Mouse (Mus musculus) bone marrow, adult 2 months (tissue): ENCODE results near the gene Siglec1. TPM values are rescaled to one million over a fixed set of nuclear protein-coding genes. Genes with fewer than 3 reads are reported as not detected.
"Not testable (repeated sequence)": the region's sequence is repeated elsewhere in the genome, so short reads cannot be mapped to it uniquely, and the experiment has no call there.

ENCODE experiments used
- H3K27ac ChIP-seq: fragments of 200-500 bp; 2 replicates; pipeline ENCODE4 v1.5.1; 2012; ENCODE audit warnings: low read depth, mild to moderate bottlenecking, control low read depth, inconsistent platforms, low read length; ENCODE audit not compliant: control insufficient read depth, poor library complexity, insufficient read depth
- H3K4me1 ChIP-seq: fragments of 200-500 bp; 2 replicates; pipeline ENCODE4 v1.6.1; 2011; ENCODE audit warnings: low read length; ENCODE audit not compliant: control insufficient read depth, insufficient read depth
- H3K4me3 ChIP-seq: fragments of 200-500 bp; replicated peaks from 2 replicates; pipeline ENCODE3; 2011; ENCODE audit warnings: mild to moderate bottlenecking, low read depth, low read length, control low read depth; ENCODE audit not compliant: control insufficient read depth
- CTCF ChIP-seq: fragments of 200-500 bp; IDR thresholded peaks from 2 replicates; pipeline ENCODE4 v1.5.1; 2011; ENCODE audit warnings: low read length, control low read depth; ENCODE audit not compliant: control insufficient read depth, insufficient read depth
- POLR2A ChIP-seq: fragments of 200-500 bp; IDR thresholded peaks from 2 replicates; pipeline ENCODE4 v1.6.1; 2011; ENCODE audit warnings: low read depth, mild to moderate bottlenecking, control low read depth, low read length, borderline replicate concordance; ENCODE audit not compliant: control insufficient read depth
- WGBS: fragments of 180-500 bp; shearing (Covaris S2); methylation state at CpG from one replicate; pipeline ENCODE4 v1.1.7; 2018; 5-methylcytosine and 5-hydroxymethylcytosine counted together
- polyA plus RNA-seq: library from polyadenylated mRNA; stranded (reverse); fragments of >200 nt; gene quantifications from 2 replicates; pipeline ENCODE4 v1.2.4, GENCODE M21; 2011; ENCODE audit warnings: low replicate concordance; ENCODE audit not compliant: missing spikeins, insufficient read depth, insufficient read length

Gene Siglec1
- polyA plus RNA-seq, 1 experiment: 6.2 TPM

- H3K4me3 ChIP-seq: no peak overlapping the region
- no peaks in the 10 kb centered on the region for H3K4me1 ChIP-seq
- WGBS: 62% methylated on average over 5 of the region's 5 CpGs
- TF ChIP-seq POLR2A: no peak
- no peak overlapping the region for H3K27ac ChIP-seq
These were observed 19.4 kb upstream of the Siglec1 start for GRCm38 (mm10) chr2:131105989-131106388.

DNA sequence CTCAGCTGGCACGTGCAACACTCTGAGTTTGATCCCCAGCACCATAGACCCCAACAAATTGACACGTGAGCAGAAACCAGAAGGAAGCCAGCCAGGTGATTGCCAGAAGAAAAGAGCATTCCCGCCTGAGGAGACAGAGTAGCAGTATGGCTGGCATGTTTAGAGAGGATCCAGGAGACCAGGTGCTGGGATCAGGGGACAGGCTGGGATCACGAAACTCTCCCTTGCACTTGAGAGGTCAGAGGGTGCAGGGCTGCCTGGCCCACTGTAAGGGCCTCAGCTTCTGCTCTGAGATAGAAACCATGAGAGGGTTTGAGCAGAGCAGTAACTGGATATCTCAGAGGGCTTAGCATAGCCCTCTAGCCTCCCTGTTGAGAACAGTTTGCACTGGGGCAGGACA lies 18.5 kb upstream of the Siglec1 start:
- not testable (repeated sequence) for H3K4me3 ChIP-seq, H3K4me1 ChIP-seq, H3K27ac ChIP-seq
- WGBS: 80% methylated on average over 4 of the region's 4 CpGs

DNA sequence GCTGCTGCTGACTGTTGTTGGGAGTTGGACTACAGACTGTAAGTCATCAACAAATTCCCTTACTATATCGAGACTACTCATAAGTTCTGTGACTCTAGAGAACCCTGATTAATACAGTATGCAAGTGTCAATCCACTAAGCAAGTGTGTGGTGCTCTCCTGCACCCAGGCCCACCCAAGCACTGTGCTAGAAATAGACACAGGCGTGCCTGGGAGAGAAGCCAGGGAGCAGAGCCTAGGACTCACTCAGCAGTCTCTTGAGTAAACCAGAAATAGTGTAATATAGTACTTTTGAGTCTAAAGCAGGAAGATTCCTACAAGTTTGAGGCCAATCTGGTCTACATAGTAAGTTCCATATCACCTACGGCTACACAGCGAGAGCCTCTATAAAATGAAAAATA lies 17.5 kb upstream of the Siglec1 start:
- no peak overlapping the region for H3K27ac ChIP-seq
- TF ChIP-seq POLR2A (no peak), CTCF (no peak)
- WGBS: 89% methylated on average over 4 of the region's 4 CpGs
- H3K4me1 ChIP-seq: no peaks in the 10 kb centered on the region
- H3K4me3 ChIP-seq: no peak overlapping the region

- 50% methylated on average over 3 of the region's 3 CpGs for WGBS
- TF ChIP-seq CTCF (no peak), POLR2A (no peak)
- Histone ChIP-seq H3K4me1 (peaks cover 2% of the 10 kb centered on the region; the same call in 1 of the 2 replicates), H3K27ac (no peak overlapping the region), H3K4me3 (no peak overlapping the region)
These were observed 15.0 kb upstream of the Siglec1 start for GRCm38 (mm10) chr2:131101530-131101929.

DNA sequence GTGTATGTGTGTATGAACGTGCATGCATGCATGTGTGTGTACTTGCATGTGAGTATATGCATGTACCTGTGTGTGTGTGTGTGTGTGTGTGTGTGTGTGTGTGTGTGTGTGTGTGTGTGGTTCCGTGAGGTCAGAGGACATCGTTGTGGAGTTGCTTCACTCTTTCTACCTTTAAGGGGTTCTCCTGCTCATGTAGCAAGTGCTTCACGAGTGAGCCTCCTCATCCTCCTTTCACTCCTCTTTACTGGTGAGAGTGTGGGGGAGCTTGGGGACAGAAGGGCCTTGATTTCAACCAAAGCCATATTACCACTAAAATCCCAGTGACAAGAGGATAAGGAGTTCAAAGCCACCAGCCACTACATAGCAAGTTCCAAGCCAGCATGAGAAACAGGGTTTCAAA lies 10.5 kb upstream of the Siglec1 start:
- Histone ChIP-seq H3K4me3 (no peak overlapping the region), H3K4me1 (peaks cover 2% of the 10 kb centered on the region; the same call in 1 of the 2 replicates), H3K27ac (no peak overlapping the region)
- no peak for TF ChIP-seq CTCF
- no peak for TF ChIP-seq POLR2A
- 61% methylated on average over 4 of the region's 4 CpGs for WGBS

DNA sequence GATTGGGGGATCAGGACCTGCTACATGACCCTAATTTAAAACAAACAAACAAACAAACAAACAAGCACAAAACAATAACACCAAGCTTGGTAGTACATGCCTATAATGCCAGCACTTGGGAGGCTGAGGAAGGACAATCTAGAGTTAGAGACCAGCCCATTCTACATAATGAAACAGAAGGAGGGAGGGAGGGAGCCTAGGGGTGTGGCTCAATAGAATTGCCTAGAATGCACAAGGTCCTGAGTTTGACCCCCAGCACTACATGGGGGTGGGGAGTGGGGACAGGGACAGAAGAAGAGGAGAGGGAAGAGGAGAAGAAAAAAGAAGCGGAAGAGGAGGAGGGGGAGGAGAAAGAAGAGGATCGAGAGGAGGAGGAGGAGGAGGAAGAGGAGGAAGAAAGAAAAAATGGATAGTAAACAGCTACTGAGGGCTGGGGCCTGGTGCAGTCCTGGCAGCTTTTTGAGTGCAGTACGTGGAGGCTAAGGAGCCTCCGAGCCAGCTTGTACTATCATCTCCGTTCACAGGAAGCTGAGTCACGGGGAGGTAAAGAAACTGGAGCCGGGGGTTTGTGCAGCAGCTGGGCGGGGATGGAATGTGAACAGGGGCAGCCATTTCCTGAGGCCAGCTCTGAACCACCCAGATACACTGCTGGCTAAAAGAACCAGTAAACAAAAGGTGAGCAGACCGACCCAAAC lies 9.7 kb upstream of the Siglec1 start:
- no peak overlapping the region for H3K27ac ChIP-seq
- TF ChIP-seq POLR2A (no peak), CTCF (no peak)
- peaks cover 2% of the 10 kb centered on the region; the same call in 1 of the 2 replicates for H3K4me1 ChIP-seq
- WGBS: 6% methylated on average over 9 of the region's 9 CpGs
- H3K4me3 ChIP-seq: no peak overlapping the region

- Histone ChIP-seq H3K4me1 (peaks cover 4% of the 10 kb centered on the region; the same call in 1 of the 2 replicates), H3K27ac (no peak overlapping the region), H3K4me3 (no peak overlapping the region)
- TF ChIP-seq CTCF: peak; percentile 89
- no peak for TF ChIP-seq POLR2A
- WGBS: 0% methylated on average over 1 of the region's 1 CpGs
These were observed 8.3 kb upstream of the Siglec1 start for GRCm38 (mm10) chr2:131094823-131095222.

DNA sequence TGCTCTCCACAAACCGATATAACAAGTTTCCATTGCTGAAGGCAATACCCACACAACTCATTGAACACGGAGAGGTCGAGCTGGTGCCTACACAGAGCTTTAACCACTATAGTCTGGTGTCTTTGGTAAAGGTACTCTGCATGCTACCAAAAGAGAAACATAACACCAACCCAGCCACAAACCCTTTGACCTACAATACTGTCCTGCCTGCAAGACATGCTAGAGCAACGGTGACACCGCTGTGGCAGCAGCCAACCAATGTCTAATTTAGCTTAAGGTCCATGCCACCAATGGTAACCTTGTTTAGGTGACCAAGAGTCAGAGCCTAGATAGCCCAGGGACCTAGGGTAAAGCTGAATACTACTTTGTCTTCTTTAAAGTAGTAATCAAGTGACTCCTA lies 7.0 kb upstream of the Siglec1 start:
- 87% methylated on average over 5 of the region's 5 CpGs for WGBS
- peaks cover 4% of the 10 kb centered on the region; the same call in 1 of the 2 replicates for H3K4me1 ChIP-seq
- H3K4me3 ChIP-seq: no peak overlapping the region
- no peak overlapping the region for H3K27ac ChIP-seq
- TF ChIP-seq POLR2A: no peak
- TF ChIP-seq CTCF: no peak

DNA sequence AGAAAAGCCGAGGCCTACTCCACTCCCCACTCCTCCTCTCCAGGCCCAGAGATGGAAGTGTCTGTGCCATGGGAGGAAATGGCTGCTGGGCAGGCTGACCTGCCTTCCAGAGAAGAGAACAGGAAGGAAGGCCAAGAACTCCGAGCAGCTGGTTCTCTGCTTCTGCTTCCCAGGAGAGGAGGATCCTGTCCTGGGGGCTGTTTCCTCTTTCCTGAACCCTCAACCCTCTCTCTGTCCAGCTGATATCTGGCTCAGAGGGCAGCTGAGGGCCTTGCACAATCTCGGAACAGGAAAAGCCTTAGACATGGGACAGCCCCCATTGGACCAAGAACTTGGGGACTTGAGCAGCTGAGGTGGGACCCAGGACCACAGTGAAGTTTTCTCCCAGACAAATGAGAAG lies 4.3 kb upstream of the Siglec1 start:
- Histone ChIP-seq H3K4me3 (no peak overlapping the region), H3K4me1 (peaks cover 6% of the 10 kb centered on the region; the same call in 1 of the 2 replicates), H3K27ac (no peak overlapping the region)
- TF ChIP-seq POLR2A (no peak), CTCF (no peak)
- 42% methylated on average over 3 of the region's 3 CpGs for WGBS
